Mouse (Mus musculus): ENCODE data around the gene Klhl2. TPM values are rescaled to one million over a fixed set of nuclear protein-coding genes. Genes with fewer than 3 reads are reported as not detected.

The Klhl2 gene
- polyA plus RNA-seq, 1 experiment from 2014 or later = 30.3 TPM

- no peak for ATAC-seq
- TF ChIP-seq CTCF (IDR thresholded peaks at IDR 0.05) = no peak
- no peak for DNase-seq (ENCODE audit: low read depth, low spot score)
- in situ Hi-C loops (cut with MboI; ENCODE audit: low pct_unique_long_range_greater_than_20kb) = no loop called here
- CTCF ChIA-PET = interaction anchor here (1.5 kb wide), 1 partner anchor 10 kb away, joined by 4 read pairs; no protein-coding TSS in a partner anchor
- POLR2A ChIA-PET = no interaction called here
- H3K27me3 ChIP-seq = no peaks in the 10 kb centered on the region
These were observed 138.3 kb downstream of the Klhl2 start for GRCm38 (mm10) chr8:64711544-64711943.

GRCm38 (mm10) chr8:64707481-64707880 lies 142.3 kb downstream of the Klhl2 start:
- no peak for DNase-seq (ENCODE audit: low read depth, low spot score)
- no peaks in the 10 kb centered on the region for H3K27me3 ChIP-seq
- ChIA-PET POLR2A (interaction anchor here (0.6 kb wide), 1 partner anchor 63 kb away, joined by 3 read pairs; no protein-coding TSS in a partner anchor), CTCF (interaction anchor here (0.6 to 1.7 kb wide), 2 partner anchors 18 to 42 kb away, joined by 3 to 6 read pairs; no protein-coding TSS in a partner anchor)
- no peak for TF ChIP-seq CTCF (IDR thresholded peaks at IDR 0.05)
- in situ Hi-C loops (cut with MboI; ENCODE audit: low pct_unique_long_range_greater_than_20kb) = no loop called here
- no peak for ATAC-seq

GRCm38 (mm10) chr8:64703191-64703590 lies 146.6 kb downstream of the Klhl2 start:
- ChIA-PET POLR2A (no interaction called here), CTCF (interaction anchor here (0.7 to 1.2 kb wide), 3 partner anchors 11 to 105 kb away, joined by 3 to 4 read pairs (median 3); no protein-coding TSS in a partner anchor)
- in situ Hi-C loops (cut with MboI; ENCODE audit: low pct_unique_long_range_greater_than_20kb) = no loop called here
- ATAC-seq = no peak
- H3K27me3 ChIP-seq = no peaks in the 10 kb centered on the region
- no peak for DNase-seq (ENCODE audit: low read depth, low spot score)
- no peak for TF ChIP-seq CTCF (IDR thresholded peaks at IDR 0.05)

- in situ Hi-C loops (cut with MboI; ENCODE audit: low pct_unique_long_range_greater_than_20kb) = loop anchor here (5.0 to 10.0 kb wide), 3 partner anchors 75 to 668 kb away; no protein-coding TSS in a partner anchor
- POLR2A ChIA-PET = interaction anchor here (0.6 to 1.3 kb wide), 4 partner anchors 32 to 74 kb away, joined by 3 read pairs; no protein-coding TSS in a partner anchor
- no peak for DNase-seq (ENCODE audit: low read depth, low spot score)
- CTCF ChIA-PET = interaction anchor here (0.7 to 2.3 kb wide), 18 partner anchors 10 to 242 kb away, joined by 3 to 10 read pairs (median 4); no protein-coding TSS in a partner anchor
- peak; percentile 100 for ATAC-seq
- TF ChIP-seq CTCF (IDR thresholded peaks at IDR 0.05) = peak; percentile 99
- H3K27me3 ChIP-seq = no peaks in the 10 kb centered on the region
These were observed 157.1 kb downstream of the Klhl2 start, which contains the start of gene Cpe for GRCm38 (mm10) chr8:64692651-64693201. Gene Cpe, minus strand, starts transcription at chr8:64693054.

- ChIA-PET CTCF (interaction anchor here (0.8 to 2.3 kb wide), 14 partner anchors 11 to 243 kb away, joined by 3 to 10 read pairs (median 4); no protein-coding TSS in a partner anchor), POLR2A (interaction anchor here (1.2 to 1.3 kb wide), 2 partner anchors 72 to 73 kb away, joined by 3 read pairs; no protein-coding TSS in a partner anchor)
- no peak for TF ChIP-seq CTCF (IDR thresholded peaks at IDR 0.05)
- H3K27me3 ChIP-seq = no peaks in the 10 kb centered on the region
- DNase-seq (ENCODE audit: low read depth, low spot score) = no peak
- ATAC-seq = no peak
- in situ Hi-C loops (cut with MboI; ENCODE audit: low pct_unique_long_range_greater_than_20kb) = loop anchor here (5.0 to 10.0 kb wide), 3 partner anchors 74 to 667 kb away; no protein-coding TSS in a partner anchor
These were observed 158.0 kb downstream of the Klhl2 start for GRCm38 (mm10) chr8:64691591-64692401.

- ChIA-PET POLR2A (no interaction called here), CTCF (no interaction called here)
- ATAC-seq = no peak
- no peak for TF ChIP-seq CTCF (IDR thresholded peaks at IDR 0.05)
- H3K27me3 ChIP-seq = no peaks in the 10 kb centered on the region
- no peak for DNase-seq (ENCODE audit: low read depth, low spot score)
- in situ Hi-C loops (cut with MboI; ENCODE audit: low pct_unique_long_range_greater_than_20kb) = loop anchor here (5.0 to 10.0 kb wide), 3 partner anchors 74 to 666 kb away; no protein-coding TSS in a partner anchor
These were observed 159.0 kb downstream of the Klhl2 start for GRCm38 (mm10) chr8:64690845-64691244.

- no peaks in the 10 kb centered on the region for H3K27me3 ChIP-seq
- DNase-seq (ENCODE audit: low read depth, low spot score) = no peak
- ATAC-seq = no peak
- CTCF ChIA-PET = no interaction called here
- in situ Hi-C loops (cut with MboI; ENCODE audit: low pct_unique_long_range_greater_than_20kb) = loop anchor here (5.0 to 10.0 kb wide), 3 partner anchors 73 to 666 kb away; no protein-coding TSS in a partner anchor
- TF ChIP-seq CTCF (IDR thresholded peaks at IDR 0.05) = no peak
- POLR2A ChIA-PET = no interaction called here
These were observed 159.5 kb downstream of the Klhl2 start for GRCm38 (mm10) chr8:64690306-64690705.

Other genes with a start within 250 kb of the Klhl2 start
- 1,016 TPM for gene Cpe, start 157.0 kb downstream of the Klhl2 start, polyA plus RNA-seq (2021)
- gene Msmo1, start 116.2 kb downstream of the Klhl2 start, polyA plus RNA-seq (2021) = 52.9 TPM
- gene Tmem192, start 97.2 kb upstream of the Klhl2 start, polyA plus RNA-seq (2021) = 57.9 TPM
- gene Trim75, start 137.8 kb upstream of the Klhl2 start, polyA plus RNA-seq (2021) = 0.15 TPM
- gene Trim61, start 168.5 kb upstream of the Klhl2 start, polyA plus RNA-seq (2021) = 1.8 TPM
- 0.35 TPM for gene Trim60, start 168.6 kb upstream of the Klhl2 start, polyA plus RNA-seq (2021)
- gene Apela, start 187.3 kb upstream of the Klhl2 start, polyA plus RNA-seq (2021) = 59.2 TPM
- not detected for gene Gm10663, start 225.0 kb upstream of the Klhl2 start, polyA plus RNA-seq (2021)